Mouse (Mus musculus) MEL (cell line): ENCODE data around the gene Ncln. TPM values are rescaled to one million over a fixed set of nuclear protein-coding genes. Genes with fewer than 3 reads are reported as not detected.
A peak's percentile ranks its signal among the peaks of the same experiment; 100 is the strongest.

Source experiments
- DNase-seq: peaks from one replicate; pipeline ENCODE4 v3.0.0; 2011; ENCODE audit warnings: low read depth, low spot score
- H3K27ac ChIP-seq: 2 replicates; pipeline ENCODE4 v1.5.1; 2012; ENCODE audit warnings: low read depth, mild to moderate bottlenecking, control low read depth, low read length, moderate library complexity; ENCODE audit not compliant: control insufficient read depth
- H3K27me3 ChIP-seq, 2 experiments: fragments of 150-350 bp in 1 of 2; sonication (generic) in 1 of 2; 2 replicates each; pipeline ENCODE4 v1.6.1; 2012; ENCODE audit warnings: low read length in 2 of 2, mild to moderate bottlenecking in 2 of 2, improper control_type of control experiment in 1 of 2, moderate library complexity in 1 of 2; ENCODE audit not compliant: insufficient read depth in 2 of 2, control insufficient read depth in 1 of 2
- H3K36me3 ChIP-seq, 2 experiments: 2 replicates each; pipeline ENCODE4 v1.6.1; 2012 to 2014; ENCODE audit warnings: low read length in 2 of 2, improper control_type of control experiment in 1 of 2, inconsistent platforms in 1 of 2, mild to moderate bottlenecking in 1 of 2; ENCODE audit not compliant: insufficient read depth in 2 of 2, control insufficient read depth in 1 of 2
- H3K4me1 ChIP-seq, 2 experiments: fragments of 150-350 bp in 1 of 2; sonication (generic) in 1 of 2; 2 replicates each; pipeline ENCODE4 v1.6.1; 2012; ENCODE audit warnings: low read length in 2 of 2, improper control_type of control experiment in 1 of 2, mild to moderate bottlenecking in 1 of 2; ENCODE audit not compliant: insufficient read depth in 2 of 2, control insufficient read depth in 1 of 2
- H3K4me3 ChIP-seq, 2 experiments: fragments of 150-350 bp in 1 of 2; sonication (generic) in 1 of 2; 2 replicates each; pipeline ENCODE4 v1.5.1; 2012; ENCODE audit warnings: low read depth in 2 of 2, low read length in 2 of 2, mild to moderate bottlenecking in 2 of 2, moderate library complexity in 2 of 2, control low read depth in 1 of 2, improper control_type of control experiment in 1 of 2; ENCODE audit not compliant: control insufficient read depth in 1 of 2, insufficient read depth in 1 of 2
- H3K79me2 ChIP-seq: 2 replicates; pipeline ENCODE4 v1.6.1; 2012; ENCODE audit warnings: mild to moderate bottlenecking, low read length, moderate library complexity; ENCODE audit not compliant: control insufficient read depth, poor library complexity, insufficient read depth
- H3K9ac ChIP-seq: 2 replicates; pipeline ENCODE4 v1.6.1; 2012; ENCODE audit warnings: low read depth, mild to moderate bottlenecking, control low read depth, low read length, moderate library complexity; ENCODE audit not compliant: control insufficient read depth, poor library complexity, severe bottlenecking
- H3K9me3 ChIP-seq: fragments of 150-350 bp; sonication (generic); replicated peaks from 2 replicates; pipeline ENCODE4 v1.6.1; 2012; ENCODE audit warnings: mild to moderate bottlenecking, low read length, improper control_type of control experiment, moderate library complexity; ENCODE audit not compliant: insufficient read depth
- CHD2 ChIP-seq: IDR thresholded peaks from 2 replicates; pipeline ENCODE4 v1.6.1; 2011; ENCODE audit warnings: low read length, improper control_type of control experiment
- CTCF ChIP-seq, 3 experiments: IDR thresholded peaks in 2 of 3; conservative IDR thresholded peaks in 1 of 3; 2 replicates each; pipeline ENCODE4 v1.5.1; 2011 to 2012; ENCODE audit warnings: low read length in 3 of 3, low read depth in 2 of 3, mild to moderate bottlenecking in 2 of 3, improper control_type of control experiment in 1 of 3, inconsistent platforms in 1 of 3, mixed read lengths in 1 of 3, moderate library complexity in 1 of 3; ENCODE audit not compliant: control insufficient read depth in 1 of 3, insufficient read depth in 1 of 3, poor library complexity in 1 of 3, severe bottlenecking in 1 of 3
- ELF1 ChIP-seq: IDR thresholded peaks from 2 replicates; pipeline ENCODE4 v1.6.1; 2014; ENCODE audit warnings: low read depth, mild to moderate bottlenecking, inconsistent platforms, low read length, improper control_type of control experiment, moderate library complexity
- EP300 ChIP-seq, 2 experiments: IDR thresholded peaks; 2 replicates each; pipeline ENCODE4 v1.6.1; 2011; ENCODE audit warnings: improper control_type of control experiment in 2 of 2, low read length in 2 of 2, low read depth in 1 of 2, mild to moderate bottlenecking in 1 of 2
- ETS1 ChIP-seq: IDR thresholded peaks from 2 replicates; pipeline ENCODE4 v1.6.1; 2012; ENCODE audit warnings: low read depth, mild to moderate bottlenecking, inconsistent platforms, low read length, improper control_type of control experiment, moderate library complexity
- GABPA ChIP-seq: IDR thresholded peaks from 2 replicates; pipeline ENCODE4 v1.6.1; 2012; ENCODE audit warnings: low read depth, mild to moderate bottlenecking, inconsistent platforms, low read length, improper control_type of control experiment, moderate library complexity
- HCFC1 ChIP-seq: IDR thresholded peaks from 2 replicates; pipeline ENCODE4 v1.6.1; 2012; ENCODE audit warnings: low read depth, mild to moderate bottlenecking, inconsistent platforms, low read length, improper control_type of control experiment, moderate library complexity
- JUND ChIP-seq: IDR thresholded peaks from 2 replicates; pipeline ENCODE4 v1.6.1; 2011; ENCODE audit warnings: low read depth, mild to moderate bottlenecking, improper control_type of control experiment, low read length
- MAFK ChIP-seq: IDR thresholded peaks from 2 replicates; pipeline ENCODE4 v1.6.1; 2011; ENCODE audit warnings: low read depth, mild to moderate bottlenecking, low read length, improper control_type of control experiment, borderline replicate concordance
- MAZ ChIP-seq: IDR thresholded peaks from 2 replicates; pipeline ENCODE4 v1.6.1; 2012; ENCODE audit warnings: low read depth, mild to moderate bottlenecking, inconsistent platforms, low read length, improper control_type of control experiment
- MEF2A ChIP-seq: IDR thresholded peaks from 2 replicates; pipeline ENCODE4 v1.6.1; 2014; ENCODE audit warnings: low read depth, mild to moderate bottlenecking, inconsistent platforms, low read length, improper control_type of control experiment; ENCODE audit not compliant: poor library complexity, insufficient replicate concordance, severe bottlenecking; ENCODE audit errors: extremely low read depth
- MXI1 ChIP-seq: IDR thresholded peaks from 2 replicates; pipeline ENCODE4 v1.6.1; 2011; ENCODE audit warnings: mild to moderate bottlenecking, low read depth, low read length, improper control_type of control experiment
- MYC ChIP-seq: IDR thresholded peaks from 2 replicates; pipeline ENCODE4 v1.6.1; 2011; ENCODE audit warnings: low read depth, mild to moderate bottlenecking, low read length, improper control_type of control experiment, moderate library complexity
- NELFE ChIP-seq: IDR thresholded peaks from 2 replicates; pipeline ENCODE4 v1.6.1; 2011; ENCODE audit warnings: low read depth, low read length, improper control_type of control experiment
- NRF1 ChIP-seq: IDR thresholded peaks from 2 replicates; pipeline ENCODE4 v1.6.1; 2014; ENCODE audit warnings: low read depth, mild to moderate bottlenecking, inconsistent platforms, low read length, improper control_type of control experiment, moderate library complexity; ENCODE audit not compliant: poor library complexity, insufficient read depth, severe bottlenecking
- POLR2A ChIP-seq, 2 experiments: IDR thresholded peaks; 2 replicates each; pipeline ENCODE4 v1.6.1; 2011 to 2012; ENCODE audit warnings: low read length in 2 of 2, mild to moderate bottlenecking in 2 of 2, control low read depth in 1 of 2, improper control_type of control experiment in 1 of 2, low read depth in 1 of 2, moderate library complexity in 1 of 2; ENCODE audit not compliant: control insufficient read depth in 1 of 2, insufficient read depth in 1 of 2, poor library complexity in 1 of 2
- RAD21 ChIP-seq: IDR thresholded peaks from 2 replicates; pipeline ENCODE4 v1.6.1; 2011; ENCODE audit warnings: mild to moderate bottlenecking, low read depth, low read length, improper control_type of control experiment
- SIN3A ChIP-seq: IDR thresholded peaks from 2 replicates; pipeline ENCODE4 v1.6.1; 2012; ENCODE audit warnings: low read length, improper control_type of control experiment, inconsistent platforms
- UBTF ChIP-seq: IDR thresholded peaks from 2 replicates; pipeline ENCODE4 v1.6.1; 2012; ENCODE audit warnings: low read depth, mild to moderate bottlenecking, inconsistent platforms, low read length, improper control_type of control experiment, moderate library complexity, borderline replicate concordance; ENCODE audit not compliant: insufficient read depth
- ZC3H11A ChIP-seq: IDR thresholded peaks from 2 replicates; pipeline ENCODE4 v1.6.1; 2012; ENCODE audit warnings: low read depth, mild to moderate bottlenecking, inconsistent platforms, low read length, improper control_type of control experiment
- ZKSCAN1 ChIP-seq: IDR thresholded peaks from 2 replicates; pipeline ENCODE4 v1.6.1; 2012; ENCODE audit warnings: low read depth, mild to moderate bottlenecking, inconsistent platforms, low read length, improper control_type of control experiment, moderate library complexity
- ZMIZ1 ChIP-seq: IDR thresholded peaks from 2 replicates; pipeline ENCODE4 v1.6.1; 2012; ENCODE audit warnings: low read depth, mild to moderate bottlenecking, inconsistent platforms, low read length, improper control_type of control experiment, moderate library complexity
- polyA plus RNA-seq, 2 experiments: library from polyadenylated mRNA; stranded (reverse) in 1 of 2; unstranded in 1 of 2; fragments of >175 nt in 1 of 2; fragments of >200 nt in 1 of 2; gene quantifications; 2 replicates each; pipeline versions ENCODE4 v1.2.1 to v1.2.4; 2012; ENCODE audit warnings: low replicate concordance in 2 of 2, low read depth in 1 of 2; ENCODE audit not compliant: insufficient read length in 2 of 2, insufficient read depth in 1 of 2, missing spikeins in 1 of 2
- total RNA-seq: library from RNA; depleted of rRNA; stranded (reverse); fragments of 300-350 nt; gene quantifications from 2 replicates; pipeline ENCODE4 v1.2.3, GENCODE M21; 2012

Ncln gene
- total and polyA plus RNA-seq, 3 experiments: 136 to 276 (median 215) TPM

DNA sequence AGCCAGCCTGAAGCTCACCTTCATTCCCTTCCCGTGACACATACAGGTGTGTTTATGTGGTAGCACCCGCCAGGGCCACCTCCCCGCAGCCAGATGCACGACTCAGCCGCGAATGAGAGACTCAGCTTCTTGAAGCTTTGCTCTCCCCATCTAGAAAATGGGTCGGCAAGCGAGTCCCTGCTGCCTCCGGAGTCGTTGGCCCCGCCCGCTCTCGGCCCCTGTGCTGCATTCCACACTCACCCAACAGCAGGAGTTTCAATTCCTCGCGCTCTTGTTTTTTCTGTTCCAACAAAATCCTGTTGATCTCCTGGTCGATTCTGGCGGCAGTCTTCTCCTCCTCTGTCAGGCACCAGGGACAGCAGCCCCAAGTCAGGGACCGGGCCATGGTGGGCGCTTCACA, 27.4 kb upstream of the Ncln start (continued):
- TF ChIP-seq ELF1 (no peak), CTCF (IDR thresholded peaks at IDR 0.05 in 2 of 3, conservative IDR thresholded peaks at IDR 0.05 in 1 of 3; ENCODE audit: control insufficient read depth in 1 of 3, insufficient read depth in 1 of 3, low read depth in 2 of 3, low read length in 3 of 3, poor library complexity in 1 of 3, severe bottlenecking in 1 of 3) (no peak), MAFK (no peak), NRF1 (no peak), EP300 (IDR thresholded peaks at IDR 0.05; ENCODE audit: low read depth in 1 of 2, low read length in 2 of 2) (peak in 1 of 2 experiments; percentile 26; a peak in 1 of 4 replicates)
- TF ChIP-seq, all 39 proteins: peak for 10

DNA sequence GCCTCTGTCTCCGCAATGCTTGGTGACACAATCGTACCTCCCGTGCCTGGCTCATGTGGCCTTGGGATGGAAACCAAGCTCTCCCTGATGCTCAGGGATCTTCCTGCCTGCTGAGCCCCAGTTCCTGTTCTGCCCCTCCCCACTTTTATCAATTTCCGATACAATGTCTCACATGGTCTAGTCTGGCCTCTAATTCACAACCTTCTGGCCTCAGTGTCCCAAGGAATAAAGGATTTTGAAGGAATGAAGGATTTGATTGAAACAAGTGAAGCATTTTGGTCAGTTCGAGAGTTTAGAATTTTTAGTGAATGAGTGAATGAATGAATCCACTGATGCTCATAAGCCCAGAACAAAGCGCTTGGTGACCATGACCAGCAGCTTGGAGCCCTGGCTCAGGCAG, 26.9 kb upstream of the Ncln start:
- Histone ChIP-seq H3K4me3 (peak overlapping the region; percentile 80 to 87), H3K4me1 (peaks cover 7 to 33% of the 10 kb centered on the region in 2 experiments)
- TF ChIP-seq ZKSCAN1 (no peak), MAZ (0 out of 2 replicates have a peak, but pooled peaks have one; percentile 10), ETS1 (0 out of 2 replicates have a peak, but pooled peaks have one; percentile 5), ZMIZ1 (0 out of 2 replicates have a peak, but pooled peaks have one; percentile 29), SIN3A (no peak), MXI1 (peak; percentile 51; the same call in 1 of the 2 replicates), GABPA (no peak), NELFE (no peak), HCFC1 (0 out of 2 replicates have a peak, but pooled peaks have one; percentile 15), JUND (no peak), EP300 (IDR thresholded peaks at IDR 0.05; ENCODE audit: low read depth in 1 of 2, low read length in 2 of 2) (0 out of 4 replicates have a peak, but pooled peaks of 1 of the 2 experiments have one; percentile 10), MYC (0 out of 2 replicates have a peak, but pooled peaks have one; percentile 37)

DNA sequence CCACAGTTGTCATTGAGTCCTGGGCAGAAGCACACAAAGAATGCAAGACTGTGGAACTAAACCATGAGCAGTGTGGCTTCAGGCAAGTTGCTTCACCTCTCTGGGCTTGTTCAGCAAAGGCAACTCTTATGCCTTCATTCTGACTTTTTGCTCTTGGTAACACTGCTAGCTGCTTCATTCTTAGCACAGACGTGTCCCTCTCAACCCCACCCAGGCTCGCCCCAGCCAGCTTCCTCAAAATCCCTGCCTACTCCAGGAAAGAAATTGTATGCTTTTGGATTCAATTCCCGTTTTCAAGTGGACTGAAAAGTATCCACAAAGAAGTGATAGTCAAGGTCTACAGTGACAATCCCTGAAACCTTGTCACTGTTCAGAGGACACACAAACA, 23.8 kb upstream of the Ncln start:
- peak overlapping the region; percentile 67 for H3K27ac ChIP-seq
- H3K9ac ChIP-seq: no peak overlapping the region
- no peak for TF ChIP-seq ZC3H11A
- no peak for TF ChIP-seq MEF2A
- no peak for TF ChIP-seq POLR2A (IDR thresholded peaks at IDR 0.05; ENCODE audit: control insufficient read depth in 1 of 2, insufficient read depth in 1 of 2, low read depth in 1 of 2, low read length in 2 of 2, poor library complexity in 1 of 2)
- no peak for TF ChIP-seq JUND
- TF ChIP-seq CHD2: no peak
- no peak for TF ChIP-seq UBTF
- no peak for TF ChIP-seq RAD21
- no peak for TF ChIP-seq CTCF (IDR thresholded peaks at IDR 0.05 in 2 of 3, conservative IDR thresholded peaks at IDR 0.05 in 1 of 3; ENCODE audit: control insufficient read depth in 1 of 3, insufficient read depth in 1 of 3, low read depth in 2 of 3, low read length in 3 of 3, poor library complexity in 1 of 3, severe bottlenecking in 1 of 3)
- TF ChIP-seq, all 39 proteins: peak for 0
- Histone ChIP-seq H3K36me3 (peaks cover 0 to 27% of the 10 kb centered on the region in 2 experiments; a peak in 2 of 4 replicates), H3K4me1 (peaks cover 10 to 41% of the 10 kb centered on the region in 2 experiments), H3K79me2 (peaks cover 11% of the 10 kb centered on the region), H3K9me3 (no peaks in the 10 kb centered on the region), H3K4me3 (no peak overlapping the region), H3K27me3 (no peaks in the 10 kb centered on the region)
- DNase-seq: no peak

More for the DNA sequence above, 26.9 kb upstream of the Ncln start:
- Histone ChIP-seq H3K27ac (peak overlapping the region; percentile 96), H3K9ac (peak overlapping the region; percentile 89), H3K9me3 (no peaks in the 10 kb centered on the region), H3K27me3 (no peaks in the 10 kb centered on the region), H3K79me2 (peaks cover 11% of the 10 kb centered on the region), H3K36me3 (peaks cover 0 to 22% of the 10 kb centered on the region in 2 experiments; a peak in 2 of 4 replicates)
- peak; percentile 43 for DNase-seq
